Mouse (Mus musculus): ENCODE results near the gene Ccdc28a. TPM values are rescaled to one million over a fixed set of nuclear protein-coding genes. Genes with fewer than 3 reads are reported as not detected.

Gene Ccdc28a
- total and polyA plus RNA-seq, 3 experiments = 5.0 to 16.4 TPM; not detected in 1

DNA sequence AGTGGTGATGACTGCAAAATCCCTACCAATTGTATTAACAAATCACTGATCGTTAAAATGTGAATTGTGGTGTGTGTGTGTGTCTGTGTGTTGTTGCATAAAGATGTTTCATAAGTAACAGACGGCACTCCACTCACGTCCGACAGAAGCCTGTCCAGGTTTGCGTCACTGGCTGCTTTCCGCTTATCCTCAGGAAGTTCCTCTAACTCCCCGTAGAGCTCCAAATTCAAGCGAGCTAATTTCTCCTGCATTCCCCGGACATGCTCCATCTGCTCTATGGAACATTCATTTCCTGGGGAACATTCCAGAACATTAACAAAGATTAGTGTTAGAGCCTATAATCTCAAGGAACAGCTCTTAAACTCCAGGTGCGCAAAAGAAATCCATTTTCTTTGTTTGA is 15.4 kb downstream of the Ccdc28a start:
- no peaks in the 10 kb centered on the region for H3K36me3 ChIP-seq (ENCODE audit: control insufficient read depth in 1 of 2, insufficient read depth in 2 of 2, low read length in 2 of 2)
- H3K27me3 ChIP-seq (ENCODE audit: control insufficient read depth in 1 of 2, insufficient read depth in 2 of 2, low read length in 2 of 2) = no peaks in the 10 kb centered on the region
- no peaks in the 10 kb centered on the region for H3K9me3 ChIP-seq (replicated peaks; ENCODE audit: insufficient read depth, low read length)
- TF ChIP-seq TAL1 (IDR thresholded peaks at IDR 0.05; ENCODE audit: low read length) (no peak), POLR2AphosphoS5 (IDR thresholded peaks at IDR 0.05; ENCODE audit: borderline replicate concordance, low read depth, low read length) (no peak), ZMIZ1 (IDR thresholded peaks at IDR 0.05; ENCODE audit: low read depth, low read length) (no peak), ELF1 (IDR thresholded peaks at IDR 0.05; ENCODE audit: low read depth, low read length) (no peak), ZC3H11A (IDR thresholded peaks at IDR 0.05; ENCODE audit: low read depth, low read length) (no peak), GATA1 (IDR thresholded peaks at IDR 0.05; ENCODE audit: low read depth, low read length) (no peak), POLR2A (IDR thresholded peaks at IDR 0.05; ENCODE audit: control insufficient read depth in 1 of 2, insufficient read depth in 1 of 2, low read depth in 1 of 2, low read length in 2 of 2, poor library complexity in 1 of 2) (no peak), NELFE (IDR thresholded peaks at IDR 0.05; ENCODE audit: low read depth, low read length) (no peak), MAX (IDR thresholded peaks at IDR 0.05; ENCODE audit: low read length) (no peak), JUND (IDR thresholded peaks at IDR 0.05; ENCODE audit: low read depth, low read length) (no peak), TBP (IDR thresholded peaks at IDR 0.05; ENCODE audit: low read depth, low read length) (no peak), SIN3A (IDR thresholded peaks at IDR 0.05; ENCODE audit: low read length) (no peak), HCFC1 (IDR thresholded peaks at IDR 0.05; ENCODE audit: low read depth, low read length) (no peak), MYB (IDR thresholded peaks at IDR 0.05; ENCODE audit: low read depth, low read length) (no peak), SMC3 (IDR thresholded peaks at IDR 0.05; ENCODE audit: low read depth, low read length) (no peak), ZKSCAN1 (IDR thresholded peaks at IDR 0.05; ENCODE audit: low read depth, low read length) (no peak), POLR2AphosphoS2 (IDR thresholded peaks at IDR 0.05; ENCODE audit: low read length) (no peak), CTCF (IDR thresholded peaks at IDR 0.05 in 2 of 3, conservative IDR thresholded peaks at IDR 0.05 in 1 of 3; ENCODE audit: control insufficient read depth in 1 of 3, insufficient read depth in 1 of 3, low read depth in 2 of 3, low read length in 3 of 3, poor library complexity in 1 of 3, severe bottlenecking in 1 of 3) (no peak), E2F4 (IDR thresholded peaks at IDR 0.05; ENCODE audit: borderline replicate concordance, low read depth, low read length) (no peak)
- no peak overlapping the region for H3K27ac ChIP-seq (ENCODE audit: control insufficient read depth, low read depth, low read length)
- H3K79me2 ChIP-seq (ENCODE audit: control insufficient read depth, insufficient read depth, low read length, poor library complexity) = no peaks in the 10 kb centered on the region
- no peak overlapping the region for H3K4me3 ChIP-seq (ENCODE audit: control insufficient read depth in 1 of 2, insufficient read depth in 1 of 2, low read depth in 2 of 2, low read length in 2 of 2)
- H3K9ac ChIP-seq (ENCODE audit: control insufficient read depth, low read depth, low read length, poor library complexity, severe bottlenecking) = no peak overlapping the region
- no peaks in the 10 kb centered on the region for H3K4me1 ChIP-seq (ENCODE audit: control insufficient read depth in 1 of 2, insufficient read depth in 2 of 2, low read length in 2 of 2)
- DNase-seq (ENCODE audit: low read depth, low spot score) = no peak

DNA sequence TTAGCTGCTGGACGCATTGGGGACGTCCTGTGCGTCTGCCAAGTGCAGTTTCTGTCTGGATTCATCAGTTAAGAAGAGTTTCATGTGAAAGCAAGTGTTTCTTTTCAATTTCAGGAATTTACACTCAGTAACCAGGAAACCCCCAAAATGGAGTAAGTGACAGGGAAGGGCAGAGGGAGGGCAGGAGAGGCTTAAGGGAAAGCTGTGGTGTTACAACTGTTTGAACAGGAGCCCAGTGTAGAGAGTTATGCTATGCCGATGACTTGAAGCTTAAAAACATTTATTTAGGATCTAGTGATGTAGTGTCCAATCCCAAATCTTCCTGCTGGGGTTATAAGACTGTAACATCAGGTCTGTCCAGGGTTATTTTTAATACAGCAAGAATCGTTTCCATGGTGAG is 20.7 kb downstream of the Ccdc28a start:
- no peak overlapping the region for H3K9ac ChIP-seq (ENCODE audit: control insufficient read depth, low read depth, low read length, poor library complexity, severe bottlenecking)
- no peak for DNase-seq (ENCODE audit: low read depth, low spot score)
- TF ChIP-seq TCF12 (IDR thresholded peaks at IDR 0.05; ENCODE audit: low read depth, low read length) (no peak), CTCF (IDR thresholded peaks at IDR 0.05 in 2 of 3, conservative IDR thresholded peaks at IDR 0.05 in 1 of 3; ENCODE audit: control insufficient read depth in 1 of 3, insufficient read depth in 1 of 3, low read depth in 2 of 3, low read length in 3 of 3, poor library complexity in 1 of 3, severe bottlenecking in 1 of 3) (no peak), USF1 (IDR thresholded peaks at IDR 0.05; ENCODE audit: low read depth, low read length) (no peak), BHLHE40 (IDR thresholded peaks at IDR 0.05; ENCODE audit: borderline replicate concordance, low read depth, low read length) (no peak), ZKSCAN1 (IDR thresholded peaks at IDR 0.05; ENCODE audit: low read depth, low read length) (no peak), MAZ (IDR thresholded peaks at IDR 0.05; ENCODE audit: low read depth, low read length) (no peak), POLR2AphosphoS5 (IDR thresholded peaks at IDR 0.05; ENCODE audit: borderline replicate concordance, low read depth, low read length) (no peak)
- no peaks in the 10 kb centered on the region for H3K27me3 ChIP-seq (ENCODE audit: control insufficient read depth in 1 of 2, insufficient read depth in 2 of 2, low read length in 2 of 2)
- no peaks in the 10 kb centered on the region for H3K36me3 ChIP-seq (ENCODE audit: control insufficient read depth in 1 of 2, insufficient read depth in 2 of 2, low read length in 2 of 2)
- no peak overlapping the region for H3K4me3 ChIP-seq (ENCODE audit: control insufficient read depth in 1 of 2, insufficient read depth in 1 of 2, low read depth in 2 of 2, low read length in 2 of 2)
- no peaks in the 10 kb centered on the region for H3K79me2 ChIP-seq (ENCODE audit: control insufficient read depth, insufficient read depth, low read length, poor library complexity)
- H3K27ac ChIP-seq (ENCODE audit: control insufficient read depth, low read depth, low read length) = no peak overlapping the region
- no peaks in the 10 kb centered on the region for H3K9me3 ChIP-seq (replicated peaks; ENCODE audit: insufficient read depth, low read length)
- no peaks in the 10 kb centered on the region for H3K4me1 ChIP-seq (ENCODE audit: control insufficient read depth in 1 of 2, insufficient read depth in 2 of 2, low read length in 2 of 2)
